Mouse (Mus musculus) olfactory bulb, adult 2 months (tissue): Measurements from ENCODE around the gene Limch1.

ENCODE experiments used
- CTCF ChIP-seq: fragments of 200-500 bp; IDR thresholded peaks from 2 replicates; pipeline ENCODE4 v1.5.1; 2012; ENCODE audit warnings: low read depth, mild to moderate bottlenecking, low read length, moderate library complexity; ENCODE audit not compliant: insufficient read depth
- POLR2A ChIP-seq: fragments of 200-500 bp; IDR thresholded peaks from 2 replicates; pipeline ENCODE4 v1.6.1; 2012; ENCODE audit warnings: mild to moderate bottlenecking, low read depth, low read length, moderate library complexity; ENCODE audit not compliant: insufficient read depth

GRCm38 (mm10) chr5:66730621-66731301 lies 14.9 kb upstream of the Limch1 start:
- TF ChIP-seq POLR2A (no peak), CTCF (no peak)
